Mouse (Mus musculus) liver, embryonic 13.5 days (tissue): ENCODE measurements around the gene Bhmt. TPM values are rescaled to one million over a fixed set of nuclear protein-coding genes. Genes with fewer than 3 reads are reported as not detected.
"Not testable (repeated sequence)": the region's sequence is repeated elsewhere in the genome, so short reads cannot be mapped to it uniquely, and the experiment has no call there.

Source experiments
- ATAC-seq: fragments of 200-750 bp; cut with Nextera tagmentation; 2 replicates; pipeline ENCODE4 v1.8.0; 2017; ENCODE audit warnings: low read depth, mild to moderate bottlenecking, moderate number of reproducible peaks, moderate library complexity
- DNase-seq: peaks from one replicate; pipeline ENCODE4 v3.0.0; 2022
- H3K27ac ChIP-seq: fragments of 300-500 bp; sonication (generic); 2 replicates; pipeline ENCODE4 v1.5.1; 2015; ENCODE audit warnings: moderate library complexity, mild to moderate bottlenecking, inconsistent platforms
- H3K27me3 ChIP-seq: fragments of 300-500 bp; sonication (generic); 2 replicates; pipeline ENCODE4 v1.6.1; 2015; ENCODE audit warnings: mild to moderate bottlenecking, inconsistent platforms
- H3K36me3 ChIP-seq: fragments of 300-500 bp; sonication (generic); 2 replicates; pipeline ENCODE4 v1.6.1; 2015; ENCODE audit warnings: mild to moderate bottlenecking, inconsistent platforms
- H3K4me1 ChIP-seq: fragments of 300-500 bp; sonication (generic); replicated peaks from 2 replicates; pipeline ENCODE4 v1.6.1; 2015; ENCODE audit warnings: inconsistent platforms
- H3K4me2 ChIP-seq: fragments of 300-500 bp; sonication (generic); 2 replicates; pipeline ENCODE4 v1.6.1; 2015; ENCODE audit warnings: inconsistent platforms, mild to moderate bottlenecking, moderate library complexity
- H3K4me3 ChIP-seq: fragments of 300-500 bp; sonication (generic); replicated peaks from 2 replicates; pipeline ENCODE4 v1.5.1; 2015; ENCODE audit warnings: mild to moderate bottlenecking, inconsistent platforms
- H3K9ac ChIP-seq: fragments of 300-500 bp; sonication (generic); 2 replicates; pipeline ENCODE4 v1.6.1; 2015; ENCODE audit warnings: mild to moderate bottlenecking, inconsistent platforms
- H3K9me3 ChIP-seq: fragments of 300-500 bp; sonication (generic); replicated peaks from 2 replicates; pipeline ENCODE4 v1.6.1; 2016; ENCODE audit warnings: inconsistent platforms
- WGBS: fragments of 180-500 bp; shearing (Covaris S2); methylation state at CpG from one replicate; pipeline ENCODE4 v1.1.7; 2015; ENCODE audit not compliant: insufficient replicate concordance; 5-methylcytosine and 5-hydroxymethylcytosine counted together
- polyA plus RNA-seq: library from polyadenylated mRNA; unstranded; fragments of >200 nt; fragmentation: Nextera tagmentation; extraction: Ambion mirVana; gene quantifications from 2 replicates; pipeline ENCODE4 v1.2.1, GENCODE M21; 2015

Gene Bhmt
- polyA plus RNA-seq, 1 experiment from 2014 or later = 42.8 TPM

DNA sequence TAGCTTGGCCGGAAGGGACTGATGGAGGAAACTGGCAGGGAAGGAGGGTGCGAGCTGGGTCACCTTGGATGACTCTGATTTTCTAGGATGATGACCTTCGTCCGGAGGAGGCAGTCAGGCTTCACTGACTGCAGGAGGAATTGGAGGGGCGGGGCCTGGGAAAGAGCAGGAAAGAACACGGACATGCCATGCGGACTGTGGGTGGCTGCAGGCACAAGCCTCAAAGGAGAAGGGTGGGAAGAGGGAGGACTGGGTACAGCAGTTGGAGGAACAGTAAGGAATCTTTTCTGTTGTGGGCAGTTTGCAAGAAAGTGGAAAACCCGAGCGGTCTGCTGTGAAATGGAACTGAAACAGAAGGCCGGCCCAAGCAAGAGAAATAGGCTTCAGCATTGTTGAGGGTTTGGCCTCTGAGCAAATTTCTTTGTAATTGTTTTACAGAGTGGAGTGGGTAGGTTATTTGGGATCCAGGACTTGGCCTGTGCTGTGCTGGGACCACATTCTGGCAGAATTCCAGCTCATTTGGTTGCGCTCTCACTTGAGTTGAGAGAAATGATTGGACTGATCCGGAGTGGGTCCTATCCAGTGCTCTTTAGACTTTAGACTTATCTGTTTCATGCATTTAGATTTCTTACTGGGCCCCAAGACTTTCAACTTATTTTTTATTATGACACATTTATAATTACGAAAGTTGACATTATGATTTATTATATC is 30.7 kb downstream of the Bhmt start:
- no peaks in the 10 kb centered on the region for H3K4me1 ChIP-seq

DNA sequence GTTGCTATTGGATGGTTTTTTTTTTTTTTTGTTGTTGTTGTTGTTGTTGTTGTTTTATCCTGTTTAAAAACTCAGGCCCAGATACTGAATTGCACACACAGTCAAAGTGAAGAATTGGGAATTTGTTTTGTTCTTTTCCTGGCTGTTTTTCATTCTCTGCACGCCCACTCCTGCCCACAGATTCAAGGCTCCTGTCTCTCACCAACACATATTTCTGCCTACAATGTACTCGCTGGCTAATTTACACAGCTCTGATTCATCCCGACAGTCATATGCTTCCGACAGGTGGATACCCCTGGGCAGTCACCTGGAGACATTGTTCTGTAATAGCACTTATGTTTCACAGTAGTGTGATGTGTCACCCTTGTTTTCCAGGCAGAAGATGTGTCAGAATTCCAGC is 33.1 kb downstream of the Bhmt start:
- ATAC-seq (no peak), DNase-seq (no peak)
- no peak overlapping the region for H3K9ac ChIP-seq
- WGBS = 75% methylated on average over 4 of the region's 4 CpGs
- no peak overlapping the region for H3K27ac ChIP-seq
- no peaks in the 10 kb centered on the region for H3K36me3 ChIP-seq
- no peaks in the 10 kb centered on the region for H3K9me3 ChIP-seq
- H3K4me3 ChIP-seq = no peak overlapping the region
- no peaks in the 10 kb centered on the region for H3K4me1 ChIP-seq
- H3K27me3 ChIP-seq = no peaks in the 10 kb centered on the region
- no peak overlapping the region for H3K4me2 ChIP-seq

More for the DNA sequence above, 30.7 kb downstream of the Bhmt start:
- Histone ChIP-seq H3K9me3 (no peaks in the 10 kb centered on the region), H3K27me3 (no peaks in the 10 kb centered on the region), H3K9ac (no peak overlapping the region), H3K4me3 (no peak overlapping the region), H3K36me3 (no peaks in the 10 kb centered on the region), H3K27ac (no peak overlapping the region), H3K4me2 (no peak overlapping the region)
- no peak for DNase-seq
- no peak for ATAC-seq
- WGBS = 74% methylated on average over 13 of the region's 13 CpGs

DNA sequence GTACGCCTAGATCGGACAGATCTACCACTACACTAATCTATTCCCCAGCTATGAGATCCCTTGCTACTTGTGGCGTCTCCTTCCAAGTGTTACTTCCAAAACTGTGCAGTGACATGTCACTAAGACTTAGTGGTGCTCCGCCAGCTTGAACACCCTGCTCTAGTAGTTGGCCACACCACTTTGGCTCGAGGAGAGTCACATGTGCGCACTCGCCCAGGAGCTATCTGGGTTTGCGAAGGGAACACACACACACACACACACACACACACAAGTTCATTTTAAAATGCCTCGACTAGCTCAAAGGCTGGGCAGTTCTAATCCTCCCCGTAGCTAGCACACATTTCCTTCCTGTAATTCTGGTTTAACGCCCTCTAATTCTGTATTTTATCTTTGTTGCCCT is 36.2 kb downstream of the Bhmt start:
- Histone ChIP-seq H3K36me3 (no peaks in the 10 kb centered on the region), H3K9me3 (no peaks in the 10 kb centered on the region), H3K4me1 (no peaks in the 10 kb centered on the region), H3K27me3 (no peaks in the 10 kb centered on the region), H3K4me2 (no peak overlapping the region), H3K9ac (no peak overlapping the region), H3K4me3 (no peak overlapping the region), H3K27ac (no peak overlapping the region)
- WGBS = 55% methylated on average over 11 of the region's 11 CpGs
- ATAC-seq = no peak
- no peak for DNase-seq

DNA sequence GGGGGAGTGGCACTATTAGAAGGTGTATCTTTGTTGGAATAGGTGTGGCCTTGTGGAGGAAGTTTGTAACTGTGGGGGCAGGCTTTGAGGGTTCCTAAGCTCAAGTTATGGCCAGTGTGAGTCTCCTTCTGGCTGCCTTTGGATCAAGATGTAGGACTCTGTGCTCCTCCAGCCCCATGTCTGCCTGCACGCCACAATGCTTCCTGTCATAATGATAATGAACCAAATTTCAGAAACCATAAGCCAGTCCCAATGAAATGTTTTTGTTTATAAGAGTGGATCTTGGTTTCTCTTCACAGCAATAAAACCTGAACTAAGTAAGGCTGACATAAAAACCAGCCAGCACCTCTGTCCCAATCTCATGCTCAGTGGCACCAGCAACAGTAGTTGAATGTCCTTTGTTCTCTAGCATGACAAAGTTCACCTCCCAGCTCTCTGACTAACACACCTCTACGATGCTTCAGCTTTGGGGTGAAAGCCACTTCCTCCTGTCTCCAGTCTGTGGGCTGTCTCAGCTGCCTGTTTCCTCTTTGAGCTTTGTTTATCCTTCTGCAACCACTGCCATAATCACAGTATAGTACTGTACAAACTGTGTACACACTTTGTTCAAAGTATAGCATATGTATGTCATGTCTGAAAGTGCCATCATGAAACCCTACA is 44.6 kb downstream of the Bhmt start:
- no peak overlapping the region for H3K4me2 ChIP-seq
- H3K27me3 ChIP-seq = no peaks in the 10 kb centered on the region
- no peaks in the 10 kb centered on the region for H3K4me1 ChIP-seq
- ATAC-seq (no peak), DNase-seq (no peak)
- whole genome bisulfite sequencing = 25% methylated on average over 2 of the region's 2 CpGs
- H3K27ac ChIP-seq = no peak overlapping the region
- H3K9me3 ChIP-seq = no peaks in the 10 kb centered on the region
- no peak overlapping the region for H3K4me3 ChIP-seq
- no peak overlapping the region for H3K9ac ChIP-seq
- no peaks in the 10 kb centered on the region for H3K36me3 ChIP-seq

DNA sequence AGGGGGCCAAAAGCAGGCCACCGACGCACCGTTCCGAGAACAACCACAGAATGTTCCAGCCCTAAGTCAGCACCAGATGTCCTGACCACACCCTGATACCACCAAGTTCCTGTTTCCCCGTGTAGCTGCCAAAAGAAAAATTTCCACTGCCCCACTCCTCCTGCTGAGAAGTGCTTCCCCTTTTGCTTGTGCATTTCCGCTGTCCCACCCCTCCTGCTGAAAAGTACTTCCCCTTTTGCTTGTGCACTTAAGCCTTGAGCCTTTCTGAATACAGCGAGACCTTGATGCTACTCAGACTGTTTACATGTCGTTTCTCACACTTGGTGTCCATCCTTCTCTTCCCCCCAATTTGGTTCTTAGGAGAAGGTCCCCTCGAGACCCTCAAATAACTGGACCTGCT is 55.2 kb downstream of the Bhmt start:
- H3K4me3 ChIP-seq, H3K4me1 ChIP-seq, H3K27me3 ChIP-seq, H3K36me3 ChIP-seq, H3K9ac ChIP-seq, H3K4me2 ChIP-seq, H3K9me3 ChIP-seq, H3K27ac ChIP-seq, DNase-seq, ATAC-seq: not testable (repeated sequence)
- 57% methylated on average over 9 of the region's 9 CpGs for WGBS

GRCm38 (mm10) chr13:93580431-93580830 is 57.3 kb downstream of the Bhmt start:
- no peak overlapping the region for H3K9ac ChIP-seq
- WGBS = 52% methylated on average over 5 of the region's 5 CpGs
- H3K9me3 ChIP-seq = no peaks in the 10 kb centered on the region
- H3K4me1 ChIP-seq = no peaks in the 10 kb centered on the region
- ATAC-seq = no peak
- H3K4me2 ChIP-seq = no peak overlapping the region
- DNase-seq = no peak
- no peak overlapping the region for H3K4me3 ChIP-seq
- H3K27me3 ChIP-seq = no peaks in the 10 kb centered on the region
- H3K27ac ChIP-seq = no peak overlapping the region
- no peaks in the 10 kb centered on the region for H3K36me3 ChIP-seq

- H3K9me3 ChIP-seq = no peaks in the 10 kb centered on the region
- no peaks in the 10 kb centered on the region for H3K4me1 ChIP-seq
- no peak for ATAC-seq
- H3K9ac ChIP-seq = no peak overlapping the region
- H3K27me3 ChIP-seq = no peaks in the 10 kb centered on the region
- no peaks in the 10 kb centered on the region for H3K36me3 ChIP-seq
- H3K4me3 ChIP-seq = no peak overlapping the region
- no peak for DNase-seq
- no peak overlapping the region for H3K27ac ChIP-seq
- H3K4me2 ChIP-seq = no peak overlapping the region
- 50% methylated on average over 4 of the region's 4 CpGs for WGBS
Measured at GRCm38 (mm10) chr13:93569676-93570075, 68.1 kb downstream of the Bhmt start.

Other genes with a start within 250 kb of the Bhmt start
- gene Jmy, start 138.2 kb downstream of the Bhmt start, polyA plus RNA-seq = 2.3 and 2.7 TPM in 2 replicates
- 19.0 and 21.9 TPM in 2 replicates for gene Bhmt2, start 36.3 kb upstream of the Bhmt start, polyA plus RNA-seq
- 10.1 and 12.5 TPM in 2 replicates for gene Dmgdh, start 36.5 kb upstream of the Bhmt start, polyA plus RNA-seq
- gene Arsb, start 133.7 kb upstream of the Bhmt start, polyA plus RNA-seq = 2.0 and 2.9 TPM in 2 replicates